In genomic region chr9:68876289-68876688, GRCm38 (mm10) we compare ENCODE assay signal across 25 mouse cellular contexts.
DNase-seq lines count a peak whose midpoint lies in the region; ATAC-seq and TF ChIP-seq lines count a peak whose summit lies in the region.
"Had no signal": no experiment of that assay in that cellular context is flagged by ENCODE, and none has a peak within 500 bp of the region (broad histone marks: within the 10 kb centered on the region; RNA-seq: fewer than 3 reads in every experiment).

No protein-coding gene starts in this region.

- TF ChIP-seq CTCF in left cerebral cortex, adult 2 months (IDR thresholded peaks at IDR 0.05): no peak

- H3K4me3 ChIP-seq in left cerebral cortex, adult 2 months: no peak overlapping the region
- H3K4me3 ChIP-seq: gastrocnemius, adult 2 months; heart, adult 2 months; heart, embryonic 10.5 days; heart, embryonic 13.5 days; hindbrain, embryonic 10.5 days; hindbrain, embryonic 13.5 days had no signal

- no peak for DNase-seq in left cerebral cortex, adult 2 months (ENCODE audit: extremely low spot score in 1 of 2, low spot score in 2 of 2)
- DNase-seq in left cerebral cortex, postnatal 4 days: no peak
- DNase-seq in urinary bladder, postnatal 14 days (ENCODE audit: low spot score): peak; percentile 35
- DNase-seq in urinary bladder, adult 2 months (ENCODE audit: low spot score): no peak
- peak; percentile 52 for DNase-seq in fat pad, adult 2 months (ENCODE audit: extremely low read depth, low read depth, low spot score)
- DNase-seq in adrenal gland, adult 2 months: no peak
- DNase-seq in heart, postnatal 4 days: no peak
- DNase-seq: adrenal gland, adult 8-10 months; adrenal gland, postnatal 25 days; cerebellum, adult 11-12 months; cerebellum, adult 8-10 months; cerebellum, postnatal 10 days; cerebellum, postnatal 36 days; forebrain, postnatal 0 days; gastrocnemius, adult 2 months; gastrocnemius, postnatal 14 days; heart, adult 2 months; heart, postnatal 14 days had no signal

- peak overlapping the region; percentile 20; the same call in 1 of the 2 replicates for H3K27ac ChIP-seq in left cerebral cortex, adult 2 months
- H3K27ac ChIP-seq: gastrocnemius, adult 2 months; heart, adult 2 months; heart, embryonic 10.5 days; heart, embryonic 13.5 days; hindbrain, embryonic 10.5 days; hindbrain, embryonic 13.5 days had no signal

- intact Hi-C loops in left cerebral cortex, adult 2 months (cut with DNase I): no loop called here
- intact Hi-C loops in left cerebral cortex, postnatal 4 days (cut with DNase I): no loop called here

- peak; percentile 45 to 69; a peak in 3 of 4 replicates for ATAC-seq in hematopoietic stem cell, adult 5-6 weeks (replicated peaks in 1 of 2; ENCODE audit: insufficient read depth in 1 of 2, low FRiP score in 2 of 2, low TSS enrichment in 1 of 2, low read depth in 1 of 2, poor library complexity in 2 of 2, severe bottlenecking in 2 of 2)
- ATAC-seq: forebrain, embryonic 14.5 days; forebrain, postnatal 0 days; hindbrain, embryonic 16.5 days had no signal

Comparison
In these comparisons a context has a peak if more than half of its experiments do, and no peak if none do; other contexts are left out.
1. DNase-seq: peak in urinary bladder, postnatal 14 days (single experiment) and fat pad, adult 2 months (single experiment); none in left cerebral cortex, adult 2 months (0 of 2), left cerebral cortex, postnatal 4 days (single experiment), urinary bladder, adult 2 months (single experiment), adrenal gland, adult 2 months (single experiment) and heart, postnatal 4 days (single experiment).